Mouse (Mus musculus) retina, adult 2 months (tissue): Measurements from ENCODE around the gene Samd14.

Experiments used
- DNase-seq: peaks from one replicate; pipeline ENCODE4 v3.0.0-alpha.2; 2012; ENCODE audit warnings: low read depth, low spot score

Samd14 gene

DNA sequence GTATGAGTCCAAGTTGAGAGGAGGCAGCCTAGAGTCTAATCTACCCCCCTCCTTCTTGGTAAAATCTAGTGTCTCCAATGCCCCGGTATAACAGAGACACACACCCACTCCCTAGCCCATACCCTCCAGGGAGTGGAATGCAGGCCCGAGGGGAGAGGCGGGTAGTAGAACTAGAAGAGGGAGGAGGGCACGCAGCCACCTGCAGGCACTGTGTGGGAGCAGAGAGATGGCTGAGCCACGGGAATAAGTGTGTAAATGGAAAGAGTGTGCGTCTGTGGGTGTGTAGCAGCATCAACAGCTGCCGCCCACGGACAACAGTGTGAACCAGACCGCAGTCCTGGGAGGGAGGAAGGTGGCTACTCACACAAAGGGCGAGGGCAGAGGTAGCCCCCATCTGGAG, 25.2 kb downstream of the Samd14 start:
- DNase-seq = no peak

DNA sequence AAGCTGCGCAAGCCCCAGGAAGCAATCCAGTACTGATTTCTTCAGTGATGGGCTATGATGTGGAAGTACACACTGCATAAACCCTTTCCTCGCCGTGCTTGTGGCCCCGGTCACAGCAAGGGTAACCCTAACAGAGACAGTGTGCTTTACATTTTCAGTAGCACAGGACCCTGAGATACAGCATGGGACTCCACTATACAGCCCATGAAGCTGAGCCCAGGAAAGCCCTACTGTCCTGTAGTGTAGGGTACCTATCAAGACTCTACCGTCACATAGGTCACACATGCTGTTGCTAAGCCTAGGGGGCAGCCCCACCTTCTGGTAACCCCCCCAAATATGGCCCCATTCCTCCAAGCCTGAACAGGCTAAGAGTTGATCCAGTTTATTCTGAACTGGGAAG, 26.8 kb downstream of the Samd14 start:
- no peak for DNase-seq

DNA sequence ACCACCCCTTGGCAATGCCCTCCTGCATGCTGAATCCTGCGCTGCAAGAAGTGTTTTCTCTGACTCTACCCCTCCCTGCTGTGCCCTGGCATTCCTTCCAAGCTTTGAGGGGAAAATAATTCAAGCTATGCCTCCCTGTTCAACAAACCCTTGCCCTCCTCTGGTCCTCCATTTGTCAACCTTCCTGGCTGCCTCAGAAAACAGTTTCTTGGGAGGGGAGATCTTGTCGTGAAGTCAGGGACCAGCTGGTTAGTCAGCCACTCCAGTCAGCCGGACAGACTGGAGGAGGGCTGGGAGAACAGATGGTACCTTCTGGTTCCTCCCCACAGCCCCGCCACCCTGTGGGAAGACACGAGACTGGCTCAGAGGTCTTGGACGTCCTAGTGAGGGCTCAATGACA, 27.6 kb downstream of the Samd14 start:
- DNase-seq = no peak

DNA sequence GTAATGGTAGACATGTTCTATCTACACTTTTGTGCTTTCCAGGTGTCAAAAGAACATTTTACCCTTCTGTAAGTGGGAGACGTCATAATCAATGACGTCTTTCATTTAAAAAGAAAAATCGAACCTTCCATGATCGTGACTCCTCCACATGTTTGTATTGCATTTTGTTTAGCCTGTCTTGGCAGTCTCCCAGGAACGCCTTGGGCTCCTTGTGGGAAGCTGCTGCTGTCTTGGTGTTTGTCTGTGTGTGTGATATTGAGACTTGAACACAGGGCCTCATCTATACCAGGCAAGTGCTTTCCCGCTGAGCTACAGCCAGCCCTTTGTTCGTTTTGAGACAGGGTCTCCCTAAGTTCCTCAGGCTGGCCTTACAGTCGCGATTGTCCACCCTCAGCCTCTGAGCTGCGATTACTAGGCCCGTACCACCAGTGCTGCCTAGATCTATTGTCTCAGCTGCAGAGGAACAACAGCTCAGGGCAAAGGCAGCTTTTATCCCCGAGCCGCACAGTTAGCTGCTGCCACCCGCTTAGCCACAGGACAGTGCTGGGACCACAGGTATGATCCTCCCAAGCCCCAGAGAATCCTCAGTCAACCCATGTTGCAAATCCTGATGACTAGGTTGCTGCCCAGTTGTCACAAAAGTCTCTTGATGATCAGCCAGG, 28.6 kb downstream of the Samd14 start:
- DNase-seq = no peak

DNA sequence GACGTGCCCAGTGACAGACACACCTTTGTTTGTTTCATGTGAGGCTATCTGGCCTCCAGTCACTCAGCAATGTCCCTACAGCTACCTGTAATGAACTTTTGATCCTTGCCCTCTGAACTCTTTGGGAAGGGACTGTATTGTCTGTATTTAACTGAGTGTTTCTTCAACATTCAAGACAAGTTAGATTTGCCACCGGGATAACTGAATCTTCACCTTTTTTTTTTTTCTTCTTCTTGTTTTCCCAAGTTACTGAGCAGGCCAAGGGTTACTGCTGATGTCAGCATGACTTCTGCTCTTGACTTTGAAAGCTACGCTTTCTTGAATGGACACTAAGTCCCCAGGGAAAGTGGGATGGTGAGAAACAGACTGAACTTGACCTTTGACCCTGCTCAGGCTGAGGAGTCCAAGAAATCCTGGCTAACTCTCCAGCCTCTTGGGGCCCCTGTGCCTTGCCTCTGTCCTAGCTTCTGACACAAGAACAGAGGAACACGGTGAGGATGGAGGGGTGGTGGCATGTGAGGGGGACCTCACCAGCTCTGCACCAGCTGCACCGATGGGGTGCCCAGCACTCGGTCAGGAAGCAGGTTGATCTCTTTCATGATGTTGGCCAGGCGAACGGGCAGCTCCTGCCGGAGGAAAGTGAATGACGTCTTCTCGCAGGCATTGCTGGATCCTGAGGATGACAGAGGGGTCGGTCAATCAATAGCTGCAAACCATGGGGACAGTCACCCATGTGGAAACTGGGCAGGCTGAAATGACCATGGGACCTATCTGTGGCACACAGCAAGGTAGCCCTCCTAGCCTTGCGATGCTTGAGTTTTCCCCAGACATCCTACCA, 29.4 kb downstream of the Samd14 start:
- DNase-seq = no peak

DNA sequence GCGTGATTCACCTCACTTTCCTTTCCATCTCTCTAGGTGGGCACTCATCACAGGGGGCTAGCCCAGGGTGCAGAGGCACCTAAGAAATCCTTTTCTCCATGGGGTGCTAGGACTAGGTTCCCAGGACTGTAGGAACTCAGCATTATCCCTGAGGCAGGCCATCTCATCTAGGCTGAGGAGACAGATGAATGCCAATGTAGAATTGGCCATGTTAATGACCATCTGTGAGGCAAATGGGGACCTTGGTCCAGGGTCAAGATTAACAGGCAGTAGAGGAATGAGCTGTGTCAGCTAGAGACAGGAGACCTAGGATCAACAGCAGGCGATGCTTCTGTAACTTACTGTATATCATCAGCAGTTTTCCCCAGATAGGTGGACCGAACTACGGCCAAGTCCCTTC, 30.1 kb downstream of the Samd14 start:
- no peak for DNase-seq

DNA sequence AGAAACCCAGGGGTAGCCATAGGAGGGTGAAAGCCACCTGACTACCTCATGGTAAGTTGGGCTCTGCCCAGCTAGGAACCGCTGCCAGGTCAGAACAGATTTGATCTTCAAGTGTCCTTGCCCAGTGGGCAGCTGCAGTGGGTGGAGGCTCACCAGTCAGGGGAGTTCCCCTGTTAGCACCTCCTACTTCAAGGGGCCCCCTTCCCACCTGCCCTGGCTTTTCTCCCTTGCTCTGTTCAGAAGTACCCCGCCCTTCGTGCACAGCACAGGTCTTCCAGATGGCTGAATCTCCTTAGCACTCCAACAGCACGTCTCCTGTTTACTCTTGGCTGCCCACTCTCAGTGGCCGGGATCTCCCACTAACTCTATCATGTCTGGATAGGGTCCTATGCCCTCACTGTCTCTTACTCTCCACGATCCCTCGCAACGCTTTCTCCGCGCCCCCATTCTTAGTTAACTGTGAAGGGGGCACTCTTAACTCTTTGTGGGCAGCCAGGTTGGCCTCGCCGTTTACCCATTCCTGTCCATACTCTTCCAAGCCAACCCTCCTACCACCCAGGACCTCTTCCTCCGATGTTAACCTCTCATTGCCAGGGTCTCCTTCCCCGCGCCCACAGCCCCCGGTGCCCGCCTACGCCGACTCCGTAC, 30.9 kb downstream of the Samd14 start:
- DNase-seq = no peak

DNA sequence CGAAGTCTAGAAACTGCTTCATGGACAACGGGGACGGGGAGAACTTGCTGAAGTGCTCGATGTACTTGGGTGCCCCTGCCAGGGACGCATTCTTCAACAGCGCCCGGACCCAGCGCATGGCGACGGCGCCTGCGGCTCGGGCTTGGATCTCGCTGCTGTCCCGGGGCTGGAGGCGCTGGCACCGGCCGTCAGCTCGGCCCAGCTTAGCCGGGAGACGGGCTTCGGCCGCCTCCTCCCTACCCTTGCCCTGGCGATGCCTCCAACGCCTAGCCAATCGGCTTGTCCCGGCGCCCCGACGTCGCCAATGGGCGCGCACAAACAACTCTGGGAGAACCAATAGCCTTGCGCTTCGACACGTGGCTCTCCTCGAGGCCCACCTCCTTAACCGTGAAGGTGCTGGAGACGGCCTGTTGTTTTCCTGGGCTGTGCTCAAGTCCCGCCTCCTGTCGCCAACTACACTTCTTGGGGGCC, 31.5 kb downstream of the Samd14 start, which contains the start of gene Pdk2:
TSS of gene Pdk2 (minus strand) at position 216 of the 471 bp plus-strand sequence.
- peak; percentile 88 for DNase-seq

DNA sequence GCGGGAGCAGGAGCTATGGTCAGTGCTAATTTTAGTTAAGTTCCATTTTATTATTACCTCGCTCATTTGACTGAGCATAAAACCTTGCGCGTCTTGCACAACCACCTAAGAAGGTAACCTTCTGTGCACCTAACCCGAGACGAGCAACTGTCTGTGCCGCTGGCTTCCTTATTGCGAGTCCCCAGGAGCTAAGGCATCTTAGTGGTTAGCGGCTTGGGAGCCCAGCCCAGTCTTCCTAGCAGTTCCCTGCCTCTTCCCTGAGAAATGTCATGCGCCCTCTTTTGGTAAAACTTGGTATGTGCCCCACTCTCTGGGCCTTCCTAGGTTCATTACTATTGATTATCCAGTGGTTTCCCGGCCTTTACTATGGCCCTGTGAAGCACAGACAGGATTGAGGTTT, 32.4 kb downstream of the Samd14 start:
- DNase-seq = peak; percentile 67

DNA sequence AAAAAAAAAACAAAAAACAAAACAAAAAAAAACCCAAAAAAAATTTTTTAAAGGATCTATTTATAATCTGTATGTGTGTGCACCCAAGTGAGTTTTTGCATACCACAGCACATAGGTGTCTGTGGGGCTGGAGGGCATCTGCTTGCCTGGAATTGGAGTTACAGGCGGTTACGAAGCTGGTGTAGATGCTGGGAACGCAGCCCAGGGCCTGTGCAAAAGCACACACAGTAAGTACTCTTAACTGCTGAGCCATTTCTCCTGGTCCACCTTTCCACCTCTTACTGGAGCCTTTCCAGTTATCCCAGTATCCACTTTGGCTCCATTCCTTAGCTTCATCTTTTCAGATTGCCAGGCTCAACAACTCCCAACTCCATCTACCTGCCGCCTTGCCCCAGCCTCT, 33.4 kb downstream of the Samd14 start:
- no peak for DNase-seq

DNA sequence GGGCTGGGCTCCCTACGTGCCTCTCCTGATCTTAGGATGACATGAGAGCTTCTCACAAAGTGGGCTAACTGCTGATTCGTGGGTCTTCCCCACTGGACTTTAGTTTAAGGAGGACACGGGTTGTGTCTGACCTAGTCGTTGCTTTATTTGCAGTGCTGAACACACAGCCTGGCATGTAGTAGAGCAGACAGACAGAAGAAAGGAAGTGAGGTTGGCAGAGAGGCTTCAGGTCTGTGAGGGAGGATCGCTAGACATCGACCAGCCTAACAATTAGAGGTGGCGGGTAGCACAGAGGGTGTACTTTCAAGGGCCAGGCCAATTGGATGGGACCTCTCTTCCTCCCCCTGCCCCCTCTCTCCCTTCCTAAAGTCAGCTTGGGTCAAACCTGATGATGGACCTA, 33.9 kb downstream of the Samd14 start:
- DNase-seq = no peak

DNA sequence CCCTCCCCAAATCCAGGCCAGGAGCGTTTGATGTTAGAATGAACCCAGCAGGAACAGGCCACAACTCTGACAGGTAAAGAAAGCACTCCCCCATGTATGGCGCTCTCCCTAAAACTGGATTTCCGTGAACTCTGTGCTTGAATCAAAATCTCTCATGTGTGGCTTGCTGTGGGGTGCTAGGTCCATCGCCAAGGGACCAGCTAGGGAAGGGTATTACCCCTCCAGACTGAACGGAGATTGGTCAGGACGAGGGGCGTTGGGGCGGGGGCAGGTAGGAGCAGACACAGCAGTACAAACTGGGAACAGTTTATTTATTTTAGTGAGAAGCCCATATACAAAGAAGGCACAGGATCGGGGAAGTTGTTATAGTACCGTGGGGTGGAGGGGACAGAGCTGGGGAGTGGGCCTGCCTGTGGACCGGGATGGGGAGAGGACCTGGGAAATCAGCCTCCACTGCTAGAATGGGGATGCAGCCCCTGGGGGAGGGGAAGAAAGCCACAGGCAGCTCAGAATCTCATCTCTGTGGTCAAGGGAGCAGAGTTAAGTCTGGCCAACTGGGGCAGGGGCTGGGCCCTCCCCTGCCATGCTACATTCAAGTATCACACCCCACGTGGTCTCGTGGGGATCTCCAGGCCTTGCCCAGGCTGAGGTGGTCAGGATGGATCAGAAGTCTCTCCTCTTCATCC, 34.6 kb downstream of the Samd14 start:
- DNase-seq = no peak

DNA sequence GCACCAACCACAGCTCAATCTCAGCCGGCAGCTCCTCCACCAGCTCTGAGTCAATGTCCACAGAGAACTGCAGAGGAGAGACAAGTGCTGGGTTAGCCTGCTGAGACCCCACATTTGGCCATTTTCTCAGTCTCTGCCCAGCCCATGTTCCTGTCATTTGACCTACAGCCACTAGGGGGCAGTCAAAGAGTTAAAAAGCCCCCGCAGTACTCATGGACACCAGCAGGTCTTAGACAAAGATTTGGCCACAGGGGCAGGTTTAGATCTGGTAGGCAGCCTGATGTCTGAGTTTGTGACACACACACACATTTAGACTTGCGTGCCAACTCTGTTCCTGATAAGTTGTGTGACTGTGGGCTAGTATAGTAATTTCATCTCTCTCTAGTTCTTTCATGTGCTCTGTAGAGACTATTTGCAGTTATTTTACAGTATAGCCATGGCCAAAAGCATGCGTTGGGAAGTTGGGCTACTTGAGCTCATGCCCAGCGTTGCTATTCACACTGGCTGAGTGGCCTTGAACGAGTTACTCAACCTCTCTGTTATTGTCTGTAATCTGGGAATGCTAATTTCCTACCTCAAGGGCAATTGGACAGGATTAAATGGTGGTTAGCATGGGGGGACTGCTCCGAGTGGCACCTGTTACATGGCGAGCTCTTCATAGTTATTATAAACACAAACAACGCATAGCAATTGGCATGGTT, 37.5 kb downstream of the Samd14 start:
- peak; percentile 34 for DNase-seq

DNA sequence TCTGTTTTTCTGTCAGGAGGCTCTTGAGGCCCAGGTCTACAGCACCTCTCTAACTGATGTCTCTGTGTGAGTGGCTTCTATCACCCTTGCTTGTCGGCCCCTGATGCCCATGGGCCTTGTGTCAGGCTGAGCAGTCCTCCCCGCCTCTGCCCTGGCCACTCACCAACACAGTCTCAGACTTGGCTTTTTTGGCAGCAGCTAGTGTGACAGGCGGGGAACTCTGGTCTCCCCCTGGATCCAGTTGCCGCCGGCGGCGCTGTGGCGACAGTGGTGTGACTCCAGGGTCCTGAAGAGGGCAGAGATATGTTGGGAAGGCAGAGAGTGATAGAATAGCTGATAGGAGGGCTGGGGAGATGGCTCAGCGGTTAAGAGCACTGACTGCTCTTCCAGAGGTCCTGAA, 43.4 kb downstream of the Samd14 start:
- DNase-seq = no peak

DNA sequence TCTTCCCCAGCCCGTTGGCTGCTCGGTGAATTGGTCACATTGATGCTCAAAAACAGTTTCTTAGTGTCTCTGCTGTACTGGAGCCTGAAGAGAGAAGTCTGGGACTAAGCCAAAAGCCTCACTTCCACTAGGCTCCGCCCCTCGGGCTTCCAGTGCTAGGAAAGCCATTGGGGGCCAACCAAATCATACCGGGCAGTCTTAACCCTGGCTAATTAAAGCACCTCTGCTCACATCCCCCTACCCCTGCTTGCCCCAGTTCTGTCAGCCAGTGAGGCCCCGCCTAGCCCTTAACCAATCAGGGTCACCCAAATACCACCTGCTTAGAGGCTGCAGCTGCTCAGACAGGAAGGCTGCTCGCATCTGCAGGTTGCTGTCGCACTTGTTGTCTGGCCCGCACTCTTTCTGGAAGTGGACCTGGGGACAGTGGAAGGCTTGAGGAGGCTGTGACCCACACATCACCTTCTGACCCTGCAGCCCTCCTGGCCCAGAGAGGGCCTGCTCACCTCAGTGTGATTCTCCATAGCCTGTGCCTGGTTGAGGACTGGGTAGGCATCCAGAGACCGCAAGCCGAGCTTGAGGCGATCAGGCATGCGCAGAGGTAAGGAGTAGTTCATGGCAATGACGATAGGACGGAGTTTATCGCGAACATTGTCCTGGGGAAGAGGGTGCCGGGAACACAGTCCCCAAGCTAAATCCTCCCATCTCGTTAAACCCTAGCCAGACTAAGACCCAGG, 47.3 kb downstream of the Samd14 start:
- DNase-seq = no peak

DNA sequence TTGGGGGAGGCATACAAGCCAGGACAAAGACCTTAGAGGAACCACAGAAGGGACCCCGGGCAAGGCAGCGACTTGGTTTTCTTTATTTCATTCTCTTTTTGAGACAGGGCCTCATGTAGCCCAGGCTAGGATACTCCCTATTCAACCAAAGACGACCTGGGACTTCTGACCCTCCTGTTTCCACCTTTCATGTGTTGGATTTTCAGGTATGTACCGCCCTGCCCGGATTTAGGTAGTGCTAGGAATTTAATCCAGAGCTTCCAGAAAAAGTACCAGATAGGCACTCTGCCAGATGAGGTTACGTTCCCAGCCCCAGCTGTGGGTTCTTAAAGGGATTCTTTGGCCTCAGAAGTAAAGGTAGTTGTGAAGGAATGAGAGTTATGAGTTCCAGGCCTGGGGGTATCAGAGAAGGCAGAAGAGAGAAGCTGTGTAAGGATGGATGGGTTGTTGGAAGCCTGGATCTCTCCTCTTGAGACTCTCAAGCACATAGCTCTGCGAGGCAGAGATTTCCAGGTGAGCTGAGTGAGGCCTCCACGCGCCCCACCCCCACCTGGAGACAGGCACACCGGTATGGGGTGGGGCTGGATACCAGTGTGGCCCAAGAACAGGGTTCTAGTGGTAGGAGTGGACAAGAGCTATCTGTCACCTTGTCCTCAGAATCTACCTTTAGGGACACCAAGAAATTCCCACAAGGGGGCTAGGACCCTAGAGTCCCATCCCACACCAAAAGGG, 59.7 kb downstream of the Samd14 start:
- DNase-seq = no peak

DNA sequence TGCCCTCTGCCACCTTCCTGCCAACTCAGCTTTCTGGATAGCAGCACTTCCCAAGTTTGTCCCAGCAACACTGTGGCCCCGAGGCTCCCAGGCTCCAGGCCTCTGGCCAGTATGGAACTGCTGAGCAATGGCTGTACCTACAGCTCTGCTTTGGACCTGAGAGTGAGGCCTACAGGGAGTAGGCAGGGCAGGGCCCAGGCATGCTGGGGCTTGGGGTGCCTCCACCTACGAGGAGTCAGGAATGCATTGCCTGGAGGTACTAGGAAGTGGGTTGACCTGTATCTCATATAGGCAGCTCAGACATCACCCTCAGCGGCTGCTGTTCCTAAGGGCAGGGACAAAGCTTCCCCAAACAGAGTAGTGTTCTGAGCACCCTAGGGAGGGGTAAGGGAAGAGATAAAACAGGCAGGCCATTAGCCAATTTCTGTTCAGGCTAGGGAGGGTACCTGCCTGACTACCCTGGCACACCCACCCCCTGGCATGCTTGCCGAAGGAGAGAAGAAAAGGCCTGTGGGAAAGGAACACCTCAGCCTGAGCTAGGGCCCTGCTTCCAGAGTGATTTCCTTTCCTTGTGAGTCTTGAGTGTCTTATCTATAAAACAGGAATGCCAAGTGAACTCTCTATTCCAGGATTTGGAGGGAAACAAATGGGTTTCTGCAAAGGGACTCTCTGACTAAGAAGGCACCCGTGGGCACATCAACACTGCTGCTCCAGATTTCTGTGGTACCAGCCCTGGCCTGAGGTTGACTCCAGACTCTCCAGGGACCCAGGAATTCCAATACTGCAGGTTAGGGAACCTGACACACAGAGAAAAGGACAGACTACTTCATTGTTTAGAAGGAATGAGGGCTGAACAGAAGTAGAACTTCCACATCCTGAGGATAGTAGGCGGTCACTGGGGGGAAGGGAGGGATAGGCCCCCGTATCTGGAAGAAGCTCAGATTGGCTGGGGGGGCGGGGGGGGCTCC, 60.7 kb downstream of the Samd14 start:
- DNase-seq = no peak

DNA sequence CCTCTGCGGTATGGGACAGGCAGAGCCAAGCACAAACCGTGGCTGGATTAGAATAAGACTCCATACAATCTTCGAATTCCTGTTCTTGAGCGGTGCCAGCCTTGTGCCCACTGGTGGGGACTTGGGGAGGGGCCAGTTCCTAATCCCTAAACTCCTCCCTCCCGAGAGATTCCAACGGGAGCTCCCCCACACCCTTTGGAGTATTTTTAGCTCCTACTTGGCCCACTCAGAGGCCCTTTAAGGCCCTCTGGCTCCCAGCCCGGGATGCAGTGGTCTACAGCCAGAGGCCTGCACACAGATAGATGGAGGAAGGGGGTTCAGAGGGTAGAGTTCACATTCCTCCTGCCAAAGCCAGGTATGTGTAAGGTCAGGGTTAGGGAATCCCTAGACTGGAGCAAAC, 61.6 kb downstream of the Samd14 start:
- no peak for DNase-seq

DNA sequence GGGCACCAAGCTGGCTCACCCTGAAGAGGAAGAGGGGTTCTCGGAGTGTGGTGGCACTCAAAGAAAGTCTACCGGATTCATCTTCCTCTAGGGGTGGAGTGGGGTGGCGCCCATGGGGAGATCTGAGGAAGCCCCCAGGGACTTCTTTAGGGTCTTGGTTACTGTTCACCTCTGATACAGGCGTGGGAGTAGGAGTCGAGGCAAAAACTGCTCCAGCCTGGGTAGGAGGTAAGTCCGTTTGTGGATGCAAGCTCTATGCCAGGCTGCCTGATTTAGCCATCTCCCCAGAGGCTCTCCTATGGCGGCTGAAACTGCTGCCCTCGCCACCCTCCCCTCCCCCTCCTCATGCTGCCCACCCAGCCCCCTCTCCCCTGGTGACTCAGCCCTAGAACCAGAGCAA, 62.5 kb downstream of the Samd14 start:
- no peak for DNase-seq
